Mouse (Mus musculus): ENCODE measurements around the gene Fdxr.

DNA sequence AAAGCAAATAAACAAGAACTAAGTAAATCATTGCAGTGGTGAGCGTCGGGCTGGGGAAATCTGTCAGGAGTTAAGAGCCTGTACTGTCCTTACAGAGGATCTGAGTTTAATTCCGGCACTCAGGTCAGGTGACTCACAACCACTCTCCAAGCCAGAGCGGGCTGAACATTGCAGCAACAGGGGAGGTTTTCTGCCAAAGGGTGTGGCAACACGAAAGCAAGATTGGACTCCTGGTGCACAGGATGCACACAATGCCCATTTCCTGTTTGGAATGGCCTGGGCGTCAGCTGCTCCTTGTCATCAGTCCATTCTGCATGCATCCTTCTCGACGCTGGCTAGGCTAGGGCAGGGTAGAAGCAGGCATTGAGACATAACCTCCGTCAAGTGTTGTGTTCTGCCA, 57.6 kb downstream of the Fdxr start:
- TF ChIP-seq POLR2A (IDR thresholded peaks at IDR 0.05; ENCODE audit: low read depth, low read length), result no peak
- TF ChIP-seq CTCF (IDR thresholded peaks at IDR 0.05; ENCODE audit: extremely low read depth, insufficient read length, insufficient replicate concordance, low read depth, low read length), result no peak

Measured in small intestine, adult 2 months (tissue).